ENCODE assay signal across 17 mouse cellular contexts in the genomic region with DNA sequence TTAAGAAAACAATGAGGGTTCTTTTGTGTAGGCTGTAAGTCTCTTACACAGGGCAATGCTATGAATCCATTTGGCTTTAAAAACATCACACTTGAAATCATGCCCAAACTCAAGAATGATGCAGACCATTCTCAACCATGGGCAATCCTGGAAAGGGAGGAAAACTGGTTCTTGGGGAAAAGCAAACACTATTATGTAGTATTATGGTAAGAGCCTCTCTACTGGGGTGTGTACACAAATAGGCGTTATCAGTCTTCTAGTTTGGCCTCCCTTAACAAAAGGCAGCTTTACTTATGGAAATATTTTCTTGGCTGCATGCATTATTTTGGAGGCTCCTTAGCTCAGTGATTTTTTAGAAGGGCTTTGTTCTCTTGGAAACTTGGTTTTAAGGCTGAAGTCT.
DNase-seq lines count a peak whose midpoint lies in the region; ATAC-seq and TF ChIP-seq lines count a peak whose summit lies in the region.
"Had no signal": no experiment of that assay in that cellular context is flagged by ENCODE, and none has a peak within 500 bp of the region (broad histone marks: within the 10 kb centered on the region; RNA-seq: fewer than 3 reads in every experiment).

No protein-coding gene starts in this region.

- H3K27ac ChIP-seq in lung, embryonic 14.5 days (ENCODE audit: low read depth), result 0 out of 2 replicates have a peak overlapping the region, but pooled peaks have one; percentile 78
- no peak overlapping the region for H3K27ac ChIP-seq in midbrain, embryonic 11.5 days (ENCODE audit: low read depth, low read length)
- no peak overlapping the region for H3K27ac ChIP-seq in midbrain, embryonic 16.5 days (ENCODE audit: low read length)
- H3K27ac ChIP-seq: embryonic facial prominence, embryonic 12.5 days; hindbrain, postnatal 0 days had no signal

- peak; percentile 44; the same call in 1 of the 2 replicates for ATAC-seq in lung, embryonic 14.5 days (ENCODE audit: insufficient read depth)
- no peak for ATAC-seq in midbrain, embryonic 11.5 days (ENCODE audit: low FRiP score)
- no peak for ATAC-seq in midbrain, embryonic 16.5 days
- ATAC-seq: forebrain, embryonic 14.5 days had no signal

- DNase-seq in lung, embryonic 14.5 days, result peak; percentile 47
- no peak for DNase-seq in lung, adult 2 months
- DNase-seq in midbrain, embryonic 11.5 days (ENCODE audit: low spot score, missing footprints), result peak; percentile 47
- peak; percentile 48 for DNase-seq in lung, postnatal 36 days
- no peak for DNase-seq in adrenal gland, postnatal 14 days
- DNase-seq: adrenal gland, adult 2 months; cerebellum, adult 11 months; cerebellum, adult 8-10 months; cerebellum, postnatal 14 days; embryo, embryonic 11 days; gastrocnemius, postnatal 36 days; heart, postnatal 36 days had no signal

- H3K9me3 ChIP-seq in lung, embryonic 14.5 days (ENCODE audit: low read depth, low read length), result no peaks in the 10 kb centered on the region
- no peaks in the 10 kb centered on the region for H3K9me3 ChIP-seq in midbrain, embryonic 11.5 days (ENCODE audit: control insufficient read depth, low read length)
- H3K9me3 ChIP-seq in midbrain, embryonic 16.5 days (replicated peaks; ENCODE audit: control insufficient read depth, low read length, poor library complexity, severe bottlenecking), result no peaks in the 10 kb centered on the region
- H3K9me3 ChIP-seq: embryonic facial prominence, embryonic 12.5 days; heart, embryonic 13.5 days had no signal

- H3K4me2 ChIP-seq in lung, embryonic 14.5 days, result no peak overlapping the region
- no peak overlapping the region for H3K4me2 ChIP-seq in midbrain, embryonic 11.5 days
- no peak overlapping the region for H3K4me2 ChIP-seq in midbrain, embryonic 16.5 days (ENCODE audit: low read length)
- H3K4me2 ChIP-seq: embryonic facial prominence, embryonic 12.5 days had no signal

- H3K9ac ChIP-seq in lung, embryonic 14.5 days, result no peak overlapping the region
- H3K9ac ChIP-seq in midbrain, embryonic 11.5 days (ENCODE audit: low read length), result no peak overlapping the region
- no peak overlapping the region for H3K9ac ChIP-seq in midbrain, embryonic 16.5 days (ENCODE audit: low read depth, low read length)
- H3K9ac ChIP-seq: embryonic facial prominence, embryonic 12.5 days; heart, embryonic 13.5 days had no signal

- WGBS in lung, embryonic 14.5 days, result 42% methylated on average over 1 of the region's 1 CpGs
- 64% methylated on average over 1 of the region's 1 CpGs for WGBS in lung, adult 2 months
- WGBS in midbrain, embryonic 11.5 days, result 69% methylated on average over 1 of the region's 1 CpGs
- 54% methylated on average over 1 of the region's 1 CpGs for WGBS in midbrain, embryonic 16.5 days

- H3K4me1 ChIP-seq in lung, embryonic 14.5 days (ENCODE audit: insufficient read depth), result peaks cover 23% of the 10 kb centered on the region
- H3K4me1 ChIP-seq in lung, adult 2 months (ENCODE audit: control insufficient read depth, insufficient read depth, low read length), result no peaks in the 10 kb centered on the region; the same call in 1 of the 2 replicates
- H3K4me1 ChIP-seq in midbrain, embryonic 11.5 days (ENCODE audit: control insufficient read depth, insufficient read depth, low read length), result no peaks in the 10 kb centered on the region
- H3K4me1 ChIP-seq in midbrain, embryonic 16.5 days (ENCODE audit: control insufficient read depth, insufficient read depth, low read length), result peaks cover 4% of the 10 kb centered on the region; the same call in 1 of the 2 replicates
- H3K4me1 ChIP-seq: embryonic facial prominence, embryonic 12.5 days had no signal

- H3K4me3 ChIP-seq in lung, embryonic 14.5 days (ENCODE audit: low read depth, low read length), result no peak overlapping the region
- no peak overlapping the region for H3K4me3 ChIP-seq in lung, adult 2 months (replicated peaks; ENCODE audit: extremely low read depth, low read depth, low read length)
- H3K4me3 ChIP-seq in midbrain, embryonic 11.5 days (ENCODE audit: low read depth, low read length), result no peak overlapping the region
- no peak overlapping the region for H3K4me3 ChIP-seq in midbrain, embryonic 16.5 days (ENCODE audit: low read depth, low read length)
- H3K4me3 ChIP-seq: embryonic facial prominence, embryonic 12.5 days; heart, embryonic 13.5 days had no signal

- no peaks in the 10 kb centered on the region for H3K27me3 ChIP-seq in lung, embryonic 14.5 days (ENCODE audit: insufficient read depth, low read length)
- H3K27me3 ChIP-seq in midbrain, embryonic 11.5 days (ENCODE audit: control insufficient read depth, insufficient read depth, low read length), result no peaks in the 10 kb centered on the region
- no peaks in the 10 kb centered on the region for H3K27me3 ChIP-seq in midbrain, embryonic 16.5 days (ENCODE audit: control insufficient read depth, insufficient read depth, low read depth, low read length)
- H3K27me3 ChIP-seq: embryonic facial prominence, embryonic 12.5 days; heart, embryonic 13.5 days had no signal

- TF ChIP-seq CTCF in lung, embryonic 14.5 days (IDR thresholded peaks at IDR 0.05; ENCODE audit: low read depth), result no peak
- no peak for TF ChIP-seq CTCF in lung, adult 2 months (IDR thresholded peaks at IDR 0.05; ENCODE audit: insufficient read depth, low read length)

- no peaks in the 10 kb centered on the region for H3K36me3 ChIP-seq in lung, embryonic 14.5 days (ENCODE audit: insufficient read depth)
- no peaks in the 10 kb centered on the region for H3K36me3 ChIP-seq in midbrain, embryonic 11.5 days (ENCODE audit: control insufficient read depth, insufficient read depth, low read length)
- H3K36me3 ChIP-seq in midbrain, embryonic 16.5 days (ENCODE audit: control insufficient read depth, insufficient read depth, low read length), result no peaks in the 10 kb centered on the region
- H3K36me3 ChIP-seq: embryonic facial prominence, embryonic 12.5 days; heart, embryonic 13.5 days had no signal

- TF ChIP-seq POLR2A in lung, adult 2 months (IDR thresholded peaks at IDR 0.05; ENCODE audit: borderline replicate concordance, extremely low read depth, low read depth, low read length), result no peak

Comparison
In these comparisons a context has a peak if more than half of its experiments do, and no peak if none do; other contexts are left out.
1. DNase-seq: peak in lung, embryonic 14.5 days (single experiment), midbrain, embryonic 11.5 days (single experiment) and lung, postnatal 36 days (single experiment); none in lung, adult 2 months (single experiment) and adrenal gland, postnatal 14 days (single experiment).